Mouse (Mus musculus): ENCODE measurements around the gene Rnf135. TPM values are rescaled to one million over a fixed set of nuclear protein-coding genes. Genes with fewer than 3 reads are reported as not detected.
"Not testable (repeated sequence)": the region's sequence is repeated elsewhere in the genome, so short reads cannot be mapped to it uniquely, and the experiment has no call there.

Rnf135 gene
- total RNA-seq, 2 experiments from 2014 or later, result 1.7 to 3.5 TPM

- no peak for DNase-seq
Measured at GRCm38 (mm10) chr11:80163362-80164116, 20.1 kb upstream of the Rnf135 start.

- DNase-seq, result no peak
Measured at GRCm38 (mm10) chr11:80164224-80164623, 19.4 kb upstream of the Rnf135 start.

- DNase-seq, result no peak
Measured at GRCm38 (mm10) chr11:80168121-80168520, 15.5 kb upstream of the Rnf135 start.

- no peak for DNase-seq
Measured at GRCm38 (mm10) chr11:80168611-80169249, 14.9 kb upstream of the Rnf135 start.

GRCm38 (mm10) chr11:80169629-80170028 lies 14.0 kb upstream of the Rnf135 start:
- DNase-seq, result no peak

- DNase-seq, result no peak
Measured at GRCm38 (mm10) chr11:80170351-80170750, 13.3 kb upstream of the Rnf135 start.

- DNase-seq, result peak; percentile 23
Measured at GRCm38 (mm10) chr11:80171884-80172283, 11.8 kb upstream of the Rnf135 start.

GRCm38 (mm10) chr11:80173963-80174670 lies 9.5 kb upstream of the Rnf135 start:
- DNase-seq, result no peak

- no peak for DNase-seq
Measured at GRCm38 (mm10) chr11:80176911-80177895, 6.4 kb upstream of the Rnf135 start.

- no peak for DNase-seq
Measured at GRCm38 (mm10) chr11:80178316-80178715, 5.3 kb upstream of the Rnf135 start.

- no peak for DNase-seq
Measured at GRCm38 (mm10) chr11:80181021-80181749, 2.5 kb upstream of the Rnf135 start.

- not testable (repeated sequence) for DNase-seq
Measured at GRCm38 (mm10) chr11:80183054-80183704, 472 bp upstream of the Rnf135 start.

GRCm38 (mm10) chr11:80184531-80185071 lies 950 bp downstream of the Rnf135 start:
- DNase-seq, result no peak

- not testable (repeated sequence) for DNase-seq
Measured at GRCm38 (mm10) chr11:80185441-80185976, 1.9 kb downstream of the Rnf135 start.

- no peak for DNase-seq
Measured at GRCm38 (mm10) chr11:80190280-80190679, 6.6 kb downstream of the Rnf135 start.

GRCm38 (mm10) chr11:80193827-80194226 lies 10.2 kb downstream of the Rnf135 start:
- DNase-seq, result no peak

- DNase-seq, result no peak
Measured at GRCm38 (mm10) chr11:80196351-80196750, 12.7 kb downstream of the Rnf135 start.

- no peak for DNase-seq
Measured at GRCm38 (mm10) chr11:80199316-80199715, 15.7 kb downstream of the Rnf135 start.

- no peak for DNase-seq
Measured at GRCm38 (mm10) chr11:80199773-80200172, 16.1 kb downstream of the Rnf135 start.

- no peak for DNase-seq
Measured at GRCm38 (mm10) chr11:80200326-80200725, 16.7 kb downstream of the Rnf135 start.

Measured in gastrocnemius, postnatal 25 days (tissue).